Mouse (Mus musculus) G1E (cell line): ENCODE measurements around the gene Tjp3.

Source experiments
- CTCF ChIP-seq: IDR thresholded peaks from 2 replicates; pipeline ENCODE4 v1.5.1; 2012; ENCODE audit warnings: low read depth, low read length, inconsistent platforms, mixed read lengths
- GATA1 ChIP-seq: IDR thresholded peaks from 2 replicates; pipeline ENCODE4 v1.6.1; 2012; ENCODE audit warnings: borderline replicate concordance, low read length, inconsistent platforms, mixed read lengths
- GATA2 ChIP-seq: IDR thresholded peaks from 2 replicates; pipeline ENCODE4 v1.6.1; 2012; ENCODE audit warnings: low read depth, low read length, inconsistent platforms, borderline replicate concordance
- POLR2AphosphoS5 ChIP-seq: IDR thresholded peaks from 2 replicates; pipeline ENCODE4 v1.6.1; 2012; ENCODE audit warnings: low read depth, low read length, inconsistent platforms; ENCODE audit not compliant: insufficient replicate concordance
- TAL1 ChIP-seq: conservative IDR thresholded peaks from 2 replicates; pipeline ENCODE4 v1.6.1; 2012; ENCODE audit warnings: low read depth, low read length, inconsistent platforms, mixed read lengths

- TF ChIP-seq CTCF (no peak), GATA1 (no peak), GATA2 (no peak), TAL1 (no peak), POLR2AphosphoS5 (no peak)
Observed at GRCm38 (mm10) chr10:81249442-81249841, 41.9 kb downstream of the Tjp3 start.
